Mouse (Mus musculus) heart, adult 11 months (tissue): ENCODE results near the gene Rpp25l.

ENCODE experiments used
- DNase-seq: peaks from one replicate; pipeline ENCODE4 v3.0.0; 2022

The Rpp25l gene

DNA sequence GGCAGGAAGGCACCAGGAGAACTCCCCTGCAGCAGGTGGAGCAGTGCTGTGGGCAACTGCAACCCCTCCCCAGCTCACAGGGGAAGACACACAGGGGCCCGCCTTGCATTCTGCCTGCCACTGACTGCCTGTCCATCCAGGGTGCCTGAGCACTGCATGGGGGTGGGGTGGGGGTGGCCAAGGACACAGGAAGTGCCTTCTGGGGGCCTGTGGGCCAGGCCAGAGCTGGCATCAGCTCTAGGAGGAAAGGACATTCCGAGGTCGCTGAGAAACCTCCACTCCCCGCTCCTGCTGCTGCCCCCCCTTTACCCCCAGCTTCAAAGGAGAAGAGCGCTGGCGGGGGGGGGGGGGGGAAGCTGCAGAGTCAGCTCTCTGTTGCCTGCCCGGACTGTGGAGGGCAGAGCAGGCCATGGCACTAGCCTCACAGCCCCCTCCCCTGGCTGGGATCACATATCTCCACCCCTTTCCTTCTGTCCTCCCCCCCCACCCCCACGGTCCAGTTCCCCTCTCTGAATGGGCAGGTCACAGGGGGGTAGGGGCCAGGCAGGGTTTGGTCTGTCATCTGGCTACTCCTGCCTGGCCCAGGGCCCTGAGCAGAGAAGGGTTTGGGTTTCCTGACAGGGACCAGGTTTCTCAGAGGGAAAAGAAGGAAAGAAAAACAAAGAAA, 48.2 kb downstream of the Rpp25l start:
- DNase-seq = no peak

DNA sequence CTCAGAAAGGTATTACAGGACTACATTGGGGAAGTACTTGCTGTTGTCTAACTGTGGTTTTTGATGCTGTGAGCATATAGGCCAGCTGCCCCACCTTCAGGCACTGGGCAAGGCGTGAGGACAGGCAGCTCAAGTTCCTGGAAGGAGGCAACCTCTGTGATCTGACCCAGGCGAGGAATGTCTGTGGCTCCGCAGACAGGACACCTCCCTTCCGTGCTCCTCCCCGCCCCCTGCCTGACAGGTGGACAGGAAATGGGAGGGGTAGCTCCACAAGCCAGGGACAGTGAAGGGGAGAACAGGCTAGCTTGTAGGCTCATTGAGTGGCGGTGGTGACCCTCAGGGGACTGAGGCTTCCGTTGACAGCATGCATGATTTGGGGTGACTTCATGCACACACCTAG, 48.8 kb downstream of the Rpp25l start:
- DNase-seq = no peak

DNA sequence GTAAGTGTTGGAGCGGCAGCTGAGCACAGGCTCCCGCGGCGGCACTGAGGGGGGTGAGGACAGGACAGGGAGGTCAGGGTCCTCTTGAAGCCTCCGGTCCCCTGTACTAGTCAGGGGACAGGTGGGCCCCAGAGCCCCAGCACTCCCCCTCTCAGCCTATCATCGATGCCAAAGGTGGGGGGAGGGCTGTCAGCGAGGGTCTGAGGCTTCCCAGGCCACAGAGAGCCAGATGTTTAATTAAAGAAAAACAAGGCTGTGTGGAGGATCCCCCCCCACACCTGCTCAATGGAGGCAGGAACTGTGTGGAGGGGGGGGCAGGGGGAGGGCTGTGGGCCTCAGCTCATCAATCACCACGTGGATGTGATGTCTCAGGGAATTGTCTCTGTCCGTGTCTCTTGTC, 49.7 kb downstream of the Rpp25l start:
- no peak for DNase-seq

- no peak for DNase-seq
Observed at GRCm38 (mm10) chr4:41662723-41663122, 50.6 kb downstream of the Rpp25l start.
